Mouse (Mus musculus): ENCODE measurements around the gene Armc12. TPM values are rescaled to one million over a fixed set of nuclear protein-coding genes. Genes with fewer than 3 reads are reported as not detected.

Gene Armc12
- 0.33 and 0.58 TPM in 2 replicates for polyA plus RNA-seq (2012; rRNA removed)

GRCm38 (mm10) chr17:28530506-28530905 is at the start of gene Armc12:
Armc12 (plus strand) TSS chr17:28530806.
- DNase-seq: no peak
- Histone ChIP-seq H3K27me3 (ENCODE audit: control insufficient read depth, insufficient read depth, low read length) (no peaks in the 10 kb centered on the region), H3K36me3 (ENCODE audit: control insufficient read depth, insufficient read depth, low read length) (no peaks in the 10 kb centered on the region), H3K4me3 (ENCODE audit: control insufficient read depth, insufficient read depth, low read length) (no peak within 1 kb of the TSS), H3K4me1 (replicated peaks; ENCODE audit: control insufficient read depth, insufficient read depth, low read length) (peaks cover 10% of the 10 kb centered on the region), H3K27ac (ENCODE audit: control insufficient read depth, insufficient read depth, low read length) (no peak within 1 kb of the TSS)
- TF ChIP-seq CTCF (IDR thresholded peaks at IDR 0.05; ENCODE audit: borderline replicate concordance, control insufficient read depth, extremely low read depth, insufficient read depth, low read length, poor library complexity) (no peak), POLR2A (IDR thresholded peaks at IDR 0.05; ENCODE audit: control insufficient read depth, extremely low read depth, insufficient read depth, low read length, poor library complexity) (no peak)
- WGBS: 98% methylated on average over 6 of the region's 6 CpGs

- TF ChIP-seq CTCF (IDR thresholded peaks at IDR 0.05; ENCODE audit: borderline replicate concordance, control insufficient read depth, extremely low read depth, insufficient read depth, low read length, poor library complexity): no peak
- no peak for TF ChIP-seq POLR2A (IDR thresholded peaks at IDR 0.05; ENCODE audit: control insufficient read depth, extremely low read depth, insufficient read depth, low read length, poor library complexity)
- H3K4me1 ChIP-seq (replicated peaks; ENCODE audit: control insufficient read depth, insufficient read depth, low read length): peaks cover 26% of the 10 kb centered on the region
- no peaks in the 10 kb centered on the region for H3K27me3 ChIP-seq (ENCODE audit: control insufficient read depth, insufficient read depth, low read length)
- peak; percentile 61 for DNase-seq
- H3K4me3 ChIP-seq (ENCODE audit: control insufficient read depth, insufficient read depth, low read length): peak overlapping the region; percentile 63
- H3K27ac ChIP-seq (ENCODE audit: control insufficient read depth, insufficient read depth, low read length): peak overlapping the region; percentile 28; the same call in 1 of the 2 replicates
- under 1% methylated on average over 30 of the region's 30 CpGs for WGBS
- no peaks in the 10 kb centered on the region for H3K36me3 ChIP-seq (ENCODE audit: control insufficient read depth, insufficient read depth, low read length)
Measured at GRCm38 (mm10) chr17:28484704-28485445, 45.7 kb upstream of the Armc12 start.

DNA sequence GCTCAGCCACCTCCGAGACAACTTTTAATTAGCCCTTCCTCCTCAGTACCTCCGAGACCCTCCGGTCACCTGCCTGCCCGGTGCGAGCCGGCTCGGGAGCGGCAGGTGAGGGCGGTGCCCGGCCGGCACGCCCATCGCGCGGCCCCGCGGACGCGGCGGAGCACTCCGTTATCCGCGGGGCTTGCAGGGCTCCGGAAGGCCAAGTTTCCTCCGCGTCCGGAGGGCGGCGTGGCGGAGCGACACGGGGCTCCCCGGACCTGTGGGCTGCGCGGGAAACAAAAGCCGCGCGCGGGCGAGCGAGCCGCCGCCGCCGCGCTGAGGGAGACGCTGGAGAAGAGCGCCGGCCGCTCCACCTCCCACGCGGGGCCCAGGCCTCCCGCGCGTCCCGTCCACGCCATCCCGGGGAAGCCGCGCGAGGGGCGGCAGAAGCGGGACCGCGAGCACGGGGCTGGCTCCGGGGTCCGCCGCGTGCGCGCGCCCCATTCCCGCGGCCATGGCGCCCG is 45.1 kb upstream of the Armc12 start:
- peak overlapping the region; percentile 63 for H3K4me3 ChIP-seq (ENCODE audit: control insufficient read depth, insufficient read depth, low read length)
- H3K36me3 ChIP-seq (ENCODE audit: control insufficient read depth, insufficient read depth, low read length): no peaks in the 10 kb centered on the region
- H3K27me3 ChIP-seq (ENCODE audit: control insufficient read depth, insufficient read depth, low read length): no peaks in the 10 kb centered on the region
- peaks cover 27% of the 10 kb centered on the region for H3K4me1 ChIP-seq (replicated peaks; ENCODE audit: control insufficient read depth, insufficient read depth, low read length)
- WGBS: under 1% methylated on average over 77 of the region's 77 CpGs
- TF ChIP-seq POLR2A (IDR thresholded peaks at IDR 0.05; ENCODE audit: control insufficient read depth, extremely low read depth, insufficient read depth, low read length, poor library complexity) (no peak), CTCF (IDR thresholded peaks at IDR 0.05; ENCODE audit: borderline replicate concordance, control insufficient read depth, extremely low read depth, insufficient read depth, low read length, poor library complexity) (peak; percentile 51; the same call in 1 of the 2 replicates)
- H3K27ac ChIP-seq (ENCODE audit: control insufficient read depth, insufficient read depth, low read length): peak overlapping the region; percentile 28; the same call in 1 of the 2 replicates
- peak; percentile 68 for DNase-seq

DNA sequence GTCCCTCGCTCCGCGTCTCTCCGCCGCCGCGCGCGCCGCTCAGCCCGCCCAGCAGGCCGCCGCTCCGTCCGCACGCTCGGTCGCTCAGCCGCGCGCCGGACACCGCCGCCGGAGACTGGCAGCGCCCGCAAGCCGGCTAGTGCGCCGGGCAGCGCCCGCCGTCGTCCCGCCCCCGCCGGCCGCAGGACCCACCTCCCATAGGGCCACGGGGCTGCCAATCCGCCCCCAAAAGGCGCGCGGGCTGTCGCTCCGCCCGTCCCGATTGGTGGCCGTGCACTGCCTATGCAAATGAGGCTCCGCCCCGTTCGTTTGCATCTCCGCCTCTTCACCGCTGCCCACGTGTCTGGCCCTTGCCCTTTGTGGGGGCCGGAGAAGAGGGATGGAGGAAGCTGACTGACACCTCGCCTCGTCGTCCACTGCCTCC is 44.6 kb upstream of the Armc12 start:
- H3K4me3 ChIP-seq (ENCODE audit: control insufficient read depth, insufficient read depth, low read length): peak overlapping the region; percentile 63
- peak; percentile 98 for DNase-seq
- no peak overlapping the region for H3K27ac ChIP-seq (ENCODE audit: control insufficient read depth, insufficient read depth, low read length)
- no peaks in the 10 kb centered on the region for H3K27me3 ChIP-seq (ENCODE audit: control insufficient read depth, insufficient read depth, low read length)
- WGBS: 2% methylated on average over 58 of the region's 58 CpGs
- H3K4me1 ChIP-seq (replicated peaks; ENCODE audit: control insufficient read depth, insufficient read depth, low read length): peaks cover 28% of the 10 kb centered on the region
- H3K36me3 ChIP-seq (ENCODE audit: control insufficient read depth, insufficient read depth, low read length): no peaks in the 10 kb centered on the region
- TF ChIP-seq CTCF (IDR thresholded peaks at IDR 0.05; ENCODE audit: borderline replicate concordance, control insufficient read depth, extremely low read depth, insufficient read depth, low read length, poor library complexity): no peak
- TF ChIP-seq POLR2A (IDR thresholded peaks at IDR 0.05; ENCODE audit: control insufficient read depth, extremely low read depth, insufficient read depth, low read length, poor library complexity): peak; percentile 88

GRCm38 (mm10) chr17:28486720-28487119 is 43.9 kb upstream of the Armc12 start:
- no peak for DNase-seq
- Histone ChIP-seq H3K4me3 (ENCODE audit: control insufficient read depth, insufficient read depth, low read length) (no peak overlapping the region), H3K36me3 (ENCODE audit: control insufficient read depth, insufficient read depth, low read length) (no peaks in the 10 kb centered on the region), H3K27ac (ENCODE audit: control insufficient read depth, insufficient read depth, low read length) (no peak overlapping the region), H3K4me1 (replicated peaks; ENCODE audit: control insufficient read depth, insufficient read depth, low read length) (peaks cover 35% of the 10 kb centered on the region), H3K27me3 (ENCODE audit: control insufficient read depth, insufficient read depth, low read length) (no peaks in the 10 kb centered on the region)
- WGBS: 47% methylated on average over 6 of the region's 6 CpGs
- no peak for TF ChIP-seq POLR2A (IDR thresholded peaks at IDR 0.05; ENCODE audit: control insufficient read depth, extremely low read depth, insufficient read depth, low read length, poor library complexity)
- no peak for TF ChIP-seq CTCF (IDR thresholded peaks at IDR 0.05; ENCODE audit: borderline replicate concordance, control insufficient read depth, extremely low read depth, insufficient read depth, low read length, poor library complexity)

DNA sequence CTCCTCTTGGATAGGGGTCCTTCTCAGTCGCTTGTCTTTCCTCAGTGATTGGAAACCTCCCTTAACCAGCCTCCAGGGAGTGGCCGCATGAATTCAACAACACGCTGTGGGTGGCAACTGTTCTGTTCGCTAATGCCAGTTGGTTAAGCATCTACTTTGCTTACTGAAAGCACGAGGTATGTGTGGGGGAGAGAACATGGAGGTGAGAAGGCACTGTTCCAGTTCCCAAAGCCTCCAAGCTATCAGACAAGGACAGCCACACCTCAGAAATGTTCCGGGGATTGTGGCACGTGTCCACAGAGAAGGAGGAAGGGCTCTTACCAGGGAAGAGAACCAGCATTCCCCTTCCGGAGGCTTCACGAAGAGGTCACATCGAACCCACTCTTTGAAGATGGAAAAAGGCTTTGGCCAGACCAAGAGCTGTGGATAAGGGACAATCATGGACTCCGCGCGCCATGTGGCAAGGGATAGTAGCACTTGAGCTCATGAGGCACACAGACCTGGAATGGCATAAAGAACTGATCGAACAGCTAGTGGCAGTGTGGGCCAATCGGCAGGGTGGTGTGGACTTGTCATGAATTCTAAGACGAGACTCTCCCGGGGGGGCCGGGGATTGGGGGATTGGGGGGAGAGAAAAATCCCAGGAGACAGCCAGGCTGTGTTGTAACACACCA is 42.9 kb upstream of the Armc12 start:
- Histone ChIP-seq H3K27ac (ENCODE audit: control insufficient read depth, insufficient read depth, low read length) (peak overlapping the region; percentile 66), H3K4me3 (ENCODE audit: control insufficient read depth, insufficient read depth, low read length) (no peak overlapping the region), H3K36me3 (ENCODE audit: control insufficient read depth, insufficient read depth, low read length) (no peaks in the 10 kb centered on the region), H3K4me1 (replicated peaks; ENCODE audit: control insufficient read depth, insufficient read depth, low read length) (peaks cover 34% of the 10 kb centered on the region), H3K27me3 (ENCODE audit: control insufficient read depth, insufficient read depth, low read length) (no peaks in the 10 kb centered on the region)
- TF ChIP-seq CTCF (IDR thresholded peaks at IDR 0.05; ENCODE audit: borderline replicate concordance, control insufficient read depth, extremely low read depth, insufficient read depth, low read length, poor library complexity): no peak
- TF ChIP-seq POLR2A (IDR thresholded peaks at IDR 0.05; ENCODE audit: control insufficient read depth, extremely low read depth, insufficient read depth, low read length, poor library complexity): no peak
- 43% methylated on average over 18 of the region's 18 CpGs for WGBS
- no peak for DNase-seq
